Mouse (Mus musculus) ZHBTc4 (cell line): ENCODE data around the gene Iqce.
A peak's percentile ranks its signal among the peaks of the same experiment; 100 is the strongest.

ENCODE experiments used
- DNase-seq: peaks from one replicate; pipeline ENCODE4 v3.0.0-alpha.2; 2011; ENCODE audit warnings: low read depth, low spot score

Gene Iqce

DNA sequence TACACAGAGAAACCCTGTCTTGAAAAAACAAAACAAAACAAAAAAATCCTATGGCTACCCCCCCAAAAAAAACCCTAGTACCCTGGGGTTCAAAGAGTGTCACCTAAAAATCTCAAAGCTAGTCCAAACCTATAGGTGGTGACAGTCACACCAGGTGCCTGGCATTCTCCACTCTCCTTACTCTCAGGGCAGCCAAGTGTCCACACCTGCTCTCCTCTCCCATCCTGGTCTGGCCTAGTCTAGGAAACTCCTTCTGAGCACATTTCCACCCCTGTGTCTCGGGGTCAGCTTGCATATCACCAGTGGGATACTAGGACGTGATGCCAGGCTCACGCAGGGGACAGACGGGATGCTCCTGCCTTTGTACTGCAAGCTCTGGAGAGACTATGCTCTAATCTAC, 62.9 kb downstream of the Iqce start:
- no peak for DNase-seq

GRCm38 (mm10) chr5:140638484-140638883, 63.7 kb downstream of the Iqce start:
- DNase-seq = no peak

DNA sequence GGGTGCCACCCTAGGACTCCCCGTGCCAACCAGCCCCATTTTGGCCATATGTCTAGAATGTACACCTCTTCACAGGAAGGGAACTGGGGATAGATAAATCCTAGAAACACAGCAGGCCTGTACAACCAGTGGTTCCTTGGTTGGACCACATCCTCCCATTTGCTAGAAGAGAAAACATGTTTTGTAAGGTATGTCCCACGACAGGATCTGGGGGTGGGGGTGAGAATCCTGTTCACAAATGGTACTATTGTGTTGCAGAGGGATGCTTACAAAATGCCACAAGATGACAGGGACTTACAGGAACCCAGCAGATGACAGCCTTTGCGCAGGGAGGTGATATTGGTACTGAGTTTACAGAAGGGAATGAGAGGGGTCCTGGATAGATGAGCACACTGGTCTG, 64.2 kb downstream of the Iqce start:
- DNase-seq = no peak

DNA sequence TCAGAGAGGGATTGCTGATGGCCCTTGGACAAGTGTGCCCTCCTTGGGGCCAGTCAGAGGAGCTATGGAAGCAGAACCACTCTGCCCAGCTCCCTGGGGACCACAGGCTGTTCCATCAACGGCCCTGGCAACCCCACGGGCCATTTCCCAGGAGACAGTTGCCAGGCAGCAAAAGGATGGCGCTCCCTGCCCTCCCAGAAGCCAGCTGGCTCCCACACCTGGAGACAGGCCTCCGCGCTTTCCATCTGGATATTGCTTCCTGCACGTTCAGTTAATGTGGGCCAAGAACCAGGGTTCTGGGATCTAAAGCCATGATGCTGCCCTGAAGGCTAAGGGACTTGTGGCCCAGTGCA, 65.1 kb downstream of the Iqce start:
- no peak for DNase-seq

- peak; percentile 53 for DNase-seq
Measured at GRCm38 (mm10) chr5:140636316-140637057, 65.7 kb downstream of the Iqce start.

DNA sequence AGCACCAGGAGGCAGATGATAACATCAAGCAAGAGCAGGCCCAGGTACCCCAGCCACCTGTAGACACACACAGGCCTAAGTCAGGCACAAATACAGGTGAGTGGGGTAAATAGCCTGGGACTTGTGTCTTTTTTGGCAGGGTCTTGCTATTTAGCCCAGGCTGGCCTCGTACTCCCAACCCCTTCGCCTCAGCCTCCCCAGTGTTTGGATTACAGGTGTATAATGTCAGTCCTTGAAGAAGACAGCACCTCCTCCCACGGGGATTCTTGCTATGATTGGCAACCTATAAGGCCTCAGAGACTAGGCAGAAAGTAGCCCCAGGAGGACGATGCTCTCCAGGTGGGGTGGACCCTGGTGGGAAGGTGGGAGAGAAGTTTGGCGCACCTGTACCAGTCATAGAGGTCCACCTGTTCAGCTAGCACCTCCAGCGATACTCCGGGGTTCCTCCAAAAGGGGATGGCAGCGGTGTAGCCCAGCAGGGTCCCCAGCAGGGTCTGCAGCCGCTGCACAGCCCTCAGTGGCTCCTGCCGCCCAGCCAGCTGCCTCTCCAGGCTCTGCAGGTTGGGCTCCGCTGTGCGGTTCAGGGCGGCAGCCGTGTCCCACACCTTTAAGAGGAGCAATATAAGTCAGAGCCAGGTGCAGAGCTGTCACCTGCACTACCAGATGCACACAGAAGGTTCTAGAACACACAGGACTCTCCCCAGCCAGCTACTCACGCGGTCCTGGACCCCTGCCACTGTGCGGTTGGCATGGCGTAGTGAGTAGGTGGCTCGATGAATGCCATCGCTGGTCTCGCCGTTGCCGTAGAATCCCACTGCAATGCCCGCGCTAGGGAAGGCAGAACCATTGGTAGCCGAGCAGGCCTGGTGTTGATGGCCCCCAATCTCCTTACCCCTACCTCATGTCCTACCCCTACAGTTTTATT, 67.1 kb downstream of the Iqce start:
- DNase-seq = no peak

- no peak for DNase-seq
Measured at GRCm38 (mm10) chr5:140633432-140633831, 68.7 kb downstream of the Iqce start.

- peak; percentile 54 for DNase-seq
Measured at GRCm38 (mm10) chr5:140628995-140629394, 73.2 kb downstream of the Iqce start.

GRCm38 (mm10) chr5:140627580-140627979, 74.6 kb downstream of the Iqce start:
- DNase-seq = no peak

DNA sequence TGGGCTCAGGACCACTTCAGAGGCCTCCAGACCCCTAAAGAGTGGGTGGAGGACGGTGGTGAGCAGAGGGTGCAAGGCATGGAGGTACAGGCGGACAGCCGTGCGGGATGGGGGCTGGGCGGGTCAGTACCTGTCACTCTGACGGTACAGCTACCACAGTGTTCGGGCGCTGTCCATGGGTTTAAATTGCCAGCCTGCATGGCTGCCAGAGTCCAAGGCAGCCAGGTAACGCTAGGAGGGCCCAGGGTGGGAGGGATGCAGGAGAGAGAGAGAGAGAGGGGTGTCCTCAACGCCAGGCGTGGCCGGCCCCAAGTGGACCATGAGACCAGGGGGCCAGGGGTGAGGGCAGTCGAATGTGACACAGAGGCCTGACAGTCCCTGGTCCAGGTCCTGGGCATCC, 77.2 kb downstream of the Iqce start:
- no peak for DNase-seq

- DNase-seq = no peak
Measured at GRCm38 (mm10) chr5:140624238-140624637, 77.9 kb downstream of the Iqce start.

GRCm38 (mm10) chr5:140623791-140624190, 78.4 kb downstream of the Iqce start:
- no peak for DNase-seq

DNA sequence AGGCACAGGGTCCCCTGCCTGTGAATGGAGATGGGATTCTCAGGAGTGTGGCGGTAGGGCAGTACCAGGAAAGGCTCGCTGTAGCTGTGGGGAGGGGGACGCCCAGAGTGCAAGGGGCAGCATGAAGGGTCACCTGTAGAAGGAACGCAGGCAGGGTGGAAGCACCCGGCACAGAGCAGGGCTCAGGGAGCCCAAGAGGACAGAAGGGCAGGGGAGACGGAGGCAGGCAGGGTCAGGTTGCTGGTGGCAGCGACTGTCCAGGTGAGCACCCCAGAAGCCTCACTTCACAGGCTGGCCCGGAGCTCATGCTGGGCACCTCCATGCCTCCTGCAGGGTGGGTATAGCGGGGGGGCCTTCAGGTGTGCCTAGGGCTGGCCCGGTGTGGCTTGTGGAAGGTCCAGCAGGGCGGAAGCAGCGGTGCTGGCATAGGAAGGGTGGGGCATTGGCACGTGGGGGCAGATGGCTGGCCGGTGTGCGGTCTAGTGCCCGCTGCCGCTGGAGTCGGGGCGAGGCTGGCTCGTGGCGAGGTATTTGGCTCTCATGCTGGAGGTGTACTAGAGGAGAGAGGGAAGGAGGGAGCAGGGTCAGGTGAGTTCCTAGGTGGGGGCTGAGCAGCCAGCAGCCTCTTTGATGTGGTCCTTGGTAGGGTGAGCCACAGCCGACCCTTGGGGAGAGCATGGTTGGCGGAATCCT, 79.1 kb downstream of the Iqce start:
- DNase-seq = no peak

- no peak for DNase-seq
Measured at GRCm38 (mm10) chr5:140621517-140621916, 80.7 kb downstream of the Iqce start.

DNA sequence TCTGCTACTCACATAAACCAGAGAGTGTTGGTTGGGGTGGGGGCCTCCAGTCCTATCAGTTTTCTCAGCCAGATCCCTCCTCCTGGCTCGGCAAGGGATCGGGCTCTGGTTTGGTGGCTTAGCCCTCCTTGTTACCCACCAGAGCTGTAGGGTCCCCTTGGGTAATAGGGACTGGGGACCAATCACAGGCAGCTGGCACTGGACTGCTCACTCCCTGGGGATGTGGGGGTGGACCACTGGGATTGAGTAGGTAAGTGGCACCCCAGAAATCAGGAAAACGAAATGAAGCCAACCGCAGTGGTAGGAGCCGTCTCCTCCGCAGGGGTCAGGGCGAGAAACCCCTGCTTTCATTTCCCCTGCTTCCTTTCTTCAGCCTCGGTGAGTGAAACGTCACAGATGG, 81.1 kb downstream of the Iqce start:
- DNase-seq = no peak

DNA sequence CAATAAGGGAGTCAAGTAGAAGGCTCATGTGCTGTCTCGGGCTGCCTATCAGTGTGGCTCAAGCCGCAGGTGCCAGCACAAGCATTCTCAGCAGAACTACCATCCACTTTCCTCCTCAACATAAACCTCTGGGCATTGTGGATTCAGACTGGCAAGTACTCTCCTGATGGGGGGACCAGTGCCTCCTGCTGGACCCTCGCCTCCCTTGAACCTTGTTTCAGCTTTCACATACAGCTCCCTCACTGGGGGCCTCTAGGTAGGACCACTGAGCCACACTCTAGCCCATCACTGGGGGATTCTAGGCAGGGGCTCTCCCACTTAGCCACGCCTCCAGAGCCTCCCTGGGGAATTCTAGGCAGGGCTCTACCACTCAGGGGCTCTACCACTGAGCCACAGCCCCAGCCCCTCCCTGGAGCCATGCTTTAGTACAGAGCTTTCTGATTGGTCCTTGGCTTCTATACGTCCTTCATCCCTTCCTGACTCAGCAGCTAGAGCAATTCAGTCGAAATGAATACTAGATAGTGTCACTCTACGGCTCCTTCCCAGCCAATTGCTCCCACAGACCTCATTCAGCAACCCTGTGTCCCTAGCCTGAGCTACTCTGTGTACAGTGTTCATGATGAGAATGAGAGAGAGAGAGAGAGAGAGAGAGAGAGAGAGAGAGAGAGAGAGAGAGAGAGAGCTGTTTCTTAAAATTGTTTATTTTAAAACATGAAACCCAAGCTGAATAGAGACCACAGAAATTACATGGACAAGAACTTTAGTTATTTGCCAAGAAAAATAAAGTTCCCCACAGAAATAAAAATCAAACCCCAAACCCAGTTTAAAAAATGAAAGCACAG, 82.1 kb downstream of the Iqce start:
- no peak for DNase-seq

DNA sequence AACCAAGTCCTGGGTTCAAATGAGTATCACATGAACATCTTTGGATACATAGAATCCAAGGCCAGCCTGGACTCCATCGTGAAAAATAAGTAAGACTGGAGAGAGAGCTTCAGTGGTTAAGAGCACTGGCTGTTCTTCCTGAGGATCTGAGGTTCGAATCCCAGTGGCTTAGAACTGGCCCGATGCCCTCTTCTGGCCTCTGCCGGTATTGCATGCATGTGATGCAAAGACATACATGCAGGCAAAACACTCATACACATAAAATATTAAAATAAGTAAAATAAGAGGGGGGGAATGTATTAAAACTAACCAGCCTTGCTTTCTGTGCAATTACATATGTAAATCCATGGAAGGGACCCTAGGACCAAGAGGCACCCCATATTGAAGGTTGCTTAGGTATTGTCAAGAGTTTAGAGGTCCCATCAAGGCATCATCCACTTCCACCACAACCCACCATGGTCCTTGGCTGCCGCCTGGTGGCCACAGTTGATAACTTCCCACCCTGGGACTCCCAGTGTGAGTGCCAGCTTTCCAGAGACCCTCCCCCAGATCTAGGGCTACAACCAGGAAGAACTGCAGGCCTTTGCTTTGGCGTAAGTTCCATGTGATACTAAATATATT, 82.9 kb downstream of the Iqce start:
- DNase-seq = peak; percentile 90

DNA sequence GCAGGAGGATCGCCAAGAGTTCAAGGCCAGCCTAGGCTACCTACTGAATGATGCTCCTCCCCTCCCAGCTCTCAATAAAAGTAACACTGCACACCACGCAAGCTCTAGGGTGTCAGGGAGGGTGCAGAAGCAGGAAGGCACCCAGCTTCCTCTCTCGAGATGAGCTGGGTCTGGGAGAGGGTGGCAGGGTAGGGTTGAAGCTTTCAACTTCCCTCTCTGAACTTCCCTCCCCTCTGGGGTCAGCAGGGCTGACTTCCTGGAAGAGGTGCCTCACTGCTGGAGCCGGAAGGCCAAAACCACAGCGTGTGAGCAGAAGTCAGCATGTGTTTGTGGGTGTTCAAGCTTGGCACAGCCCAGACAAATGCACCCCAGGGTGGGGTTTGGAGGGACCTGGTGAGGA, 84.5 kb downstream of the Iqce start:
- no peak for DNase-seq

- DNase-seq = no peak
Measured at GRCm38 (mm10) chr5:140616691-140617090, 85.5 kb downstream of the Iqce start.

GRCm38 (mm10) chr5:140616110-140616503, 86.1 kb downstream of the Iqce start:
- DNase-seq = no peak
